Comparison of ENCODE assay signal across 26 mouse cellular contexts in genomic region chr16:4676836-4677235, GRCm38 (mm10). TPM values are rescaled to one million over a fixed set of nuclear protein-coding genes. Genes with fewer than 3 reads are reported as not detected.
DNase-seq lines count a peak whose midpoint lies in the region; ATAC-seq and TF ChIP-seq lines count a peak whose summit lies in the region.
"Had no signal": no experiment of that assay in that cellular context is flagged by ENCODE, and none has a peak within 500 bp of the region (broad histone marks: within the 10 kb centered on the region; RNA-seq: fewer than 3 reads in every experiment).

No protein-coding gene starts in this region.

- 89% methylated on average over 5 of the region's 5 CpGs for WGBS in kidney, postnatal 0 days
- WGBS in kidney, embryonic 15.5 days, result 92% methylated on average over 5 of the region's 5 CpGs

- no peak for DNase-seq in kidney, postnatal 0 days (ENCODE audit: low spot score)
- DNase-seq in CD4-positive helper T cell, adult 2 months (ENCODE audit: low read depth, low spot score), result peak; percentile 53
- peak; percentile 16 for DNase-seq in T-cell, adult 2 months (ENCODE audit: low spot score)
- DNase-seq in naive thymus-derived CD4-positive, alpha-beta T cell, adult 2 months (ENCODE audit: low read depth), result peak; percentile 46
- no peak for DNase-seq in cerebellum, postnatal 36 days
- DNase-seq: adrenal gland, adult 2 months; adrenal gland, postnatal 10 days; adrenal gland, postnatal 36 days; cerebellum, adult 11-12 months; cerebellum, adult 2 months; cerebellum, adult 9-10 months; cerebellum, postnatal 10 days; cerebellum, postnatal 25 days; embryo, embryonic 11 days had no signal

- no peak overlapping the region for H3K27ac ChIP-seq in kidney, postnatal 0 days
- H3K27ac ChIP-seq in kidney, embryonic 15.5 days, result no peak overlapping the region
- H3K27ac ChIP-seq: embryonic facial prominence, embryonic 13.5 days; embryonic facial prominence, embryonic 15.5 days; forebrain, embryonic 10.5 days; forebrain, embryonic 12.5 days had no signal

- H3K27me3 ChIP-seq in kidney, postnatal 0 days (ENCODE audit: insufficient read depth, low read length), result no peaks in the 10 kb centered on the region
- H3K27me3 ChIP-seq in kidney, embryonic 15.5 days, result no peaks in the 10 kb centered on the region
- H3K27me3 ChIP-seq: CH12.LX; embryonic facial prominence, embryonic 13.5 days; embryonic facial prominence, embryonic 15.5 days; forebrain, embryonic 12.5 days; Patski had no signal

- no peak overlapping the region for H3K4me2 ChIP-seq in kidney, postnatal 0 days (ENCODE audit: low read length)
- H3K4me2 ChIP-seq in kidney, embryonic 15.5 days, result no peak overlapping the region
- H3K4me2 ChIP-seq: embryonic facial prominence, embryonic 13.5 days; embryonic facial prominence, embryonic 15.5 days; forebrain, embryonic 12.5 days had no signal

- no peak for ATAC-seq in kidney, postnatal 0 days (replicated peaks; ENCODE audit: low FRiP score, low read depth)
- ATAC-seq in kidney, embryonic 15.5 days (replicated peaks; ENCODE audit: low FRiP score), result no peak
- no peak for ATAC-seq in granulocyte monocyte progenitor cell, adult 5-6 weeks (replicated peaks; ENCODE audit: poor library complexity, severe bottlenecking)
- ATAC-seq: forebrain, embryonic 14.5 days; forebrain, embryonic 16.5 days; Patski had no signal

- no peak overlapping the region for H3K4me3 ChIP-seq in kidney, postnatal 0 days (replicated peaks; ENCODE audit: low read depth, low read length)
- H3K4me3 ChIP-seq in kidney, embryonic 15.5 days (replicated peaks), result no peak overlapping the region
- H3K4me3 ChIP-seq: embryonic facial prominence, embryonic 13.5 days; embryonic facial prominence, embryonic 15.5 days; erythroblast, embryonic 14.5 days; forebrain, embryonic 10.5 days; forebrain, embryonic 12.5 days had no signal

- no peaks in the 10 kb centered on the region for H3K9me3 ChIP-seq in kidney, postnatal 0 days (replicated peaks; ENCODE audit: low read length)
- no peaks in the 10 kb centered on the region for H3K9me3 ChIP-seq in kidney, embryonic 15.5 days (replicated peaks)
- H3K9me3 ChIP-seq: embryonic facial prominence, embryonic 13.5 days; embryonic facial prominence, embryonic 15.5 days; forebrain, embryonic 10.5 days; forebrain, embryonic 12.5 days; G1E had no signal

- H3K4me1 ChIP-seq in kidney, postnatal 0 days (replicated peaks; ENCODE audit: insufficient read depth, low read length), result peaks cover 8% of the 10 kb centered on the region; the same call in 1 of the 2 replicates
- H3K4me1 ChIP-seq in kidney, embryonic 15.5 days, result peaks cover 15% of the 10 kb centered on the region

- H3K9ac ChIP-seq in kidney, postnatal 0 days (ENCODE audit: low read depth, low read length), result 0 out of 2 replicates have a peak overlapping the region, but pooled peaks have one; percentile 13
- H3K9ac ChIP-seq in kidney, embryonic 15.5 days, result no peak overlapping the region
- H3K9ac ChIP-seq: embryonic facial prominence, embryonic 13.5 days; embryonic facial prominence, embryonic 15.5 days; forebrain, embryonic 12.5 days had no signal

- peaks cover 29% of the 10 kb centered on the region for H3K36me3 ChIP-seq in kidney, postnatal 0 days (ENCODE audit: insufficient read depth, low read length)
- peaks cover 42% of the 10 kb centered on the region for H3K36me3 ChIP-seq in kidney, embryonic 15.5 days

- TF ChIP-seq CTCF in kidney, postnatal 0 days (IDR thresholded peaks at IDR 0.05; ENCODE audit: low read depth), result no peak

RNA-seq across cellular contexts. Expression of gene Coro7, which starts 2.7 kb away (rescaled TPM):
- 13.1 and 16.8 TPM in 2 replicates for polyA plus RNA-seq in kidney, postnatal 0 days (2015; fragmentation: Nextera tagmentation; extraction: Ambion mirVana)
- 19.8 and 22.0 TPM in 2 replicates for polyA plus RNA-seq in kidney, embryonic 15.5 days (2015; fragmentation: Nextera tagmentation; extraction: Ambion mirVana)
- total RNA-seq in granulocyte monocyte progenitor cell, adult 5-6 weeks (2014; fragmentation: Nextera tagmentation), result 115 and 187 TPM in 2 replicates
- total RNA-seq in granulocyte monocyte progenitor cell, adult 5-6 weeks (2017), result 39.8 and 58.1 TPM in 2 replicates

RNA-seq across cellular contexts. Expression of gene Dnaja3, which starts 37.0 kb away (rescaled TPM):
- polyA plus RNA-seq in kidney, postnatal 0 days (2015; fragmentation: Nextera tagmentation; extraction: Ambion mirVana), result 87.8 and 89.3 TPM in 2 replicates
- 77.7 and 81.4 TPM in 2 replicates for polyA plus RNA-seq in kidney, embryonic 15.5 days (2015; fragmentation: Nextera tagmentation; extraction: Ambion mirVana)
- total RNA-seq in granulocyte monocyte progenitor cell, adult 5-6 weeks (2014; fragmentation: Nextera tagmentation), result 41.9 and 45.8 TPM in 2 replicates
- total RNA-seq in granulocyte monocyte progenitor cell, adult 5-6 weeks (2017), result 60.9 and 66.4 TPM in 2 replicates

RNA-seq across cellular contexts. Expression of gene Vasn, which starts 37.1 kb away (rescaled TPM):
- 20.4 and 21.1 TPM in 2 replicates for polyA plus RNA-seq in kidney, postnatal 0 days (2015; fragmentation: Nextera tagmentation; extraction: Ambion mirVana)
- polyA plus RNA-seq in kidney, embryonic 15.5 days (2015; fragmentation: Nextera tagmentation; extraction: Ambion mirVana), result 22.7 and 23.5 TPM in 2 replicates
- total RNA-seq in granulocyte monocyte progenitor cell, adult 5-6 weeks (2014; fragmentation: Nextera tagmentation), result not detected in 2 replicates
- total RNA-seq in granulocyte monocyte progenitor cell, adult 5-6 weeks (2017), result 0.67 TPM in 1 of 2 replicates, not detected in the other

RNA-seq across cellular contexts. Expression of gene Nmral1, which starts 42.3 kb away (rescaled TPM):
- polyA plus RNA-seq in kidney, postnatal 0 days (2015; fragmentation: Nextera tagmentation; extraction: Ambion mirVana), result 47.9 and 56.2 TPM in 2 replicates
- 98.2 and 99.8 TPM in 2 replicates for polyA plus RNA-seq in kidney, embryonic 15.5 days (2015; fragmentation: Nextera tagmentation; extraction: Ambion mirVana)
- total RNA-seq in granulocyte monocyte progenitor cell, adult 5-6 weeks (2014; fragmentation: Nextera tagmentation), result 50.8 and 61.6 TPM in 2 replicates
- total RNA-seq in granulocyte monocyte progenitor cell, adult 5-6 weeks (2017), result 75.7 and 82.9 TPM in 2 replicates

RNA-seq across cellular contexts. Expression of gene Hmox2, which starts 49.3 kb away (rescaled TPM):
- polyA plus RNA-seq in kidney, postnatal 0 days (2015; fragmentation: Nextera tagmentation; extraction: Ambion mirVana), result 102 and 107 TPM in 2 replicates
- polyA plus RNA-seq in kidney, embryonic 15.5 days (2015; fragmentation: Nextera tagmentation; extraction: Ambion mirVana), result 106 and 111 TPM in 2 replicates
- total RNA-seq in granulocyte monocyte progenitor cell, adult 5-6 weeks (2014; fragmentation: Nextera tagmentation), result 70.2 and 73.0 TPM in 2 replicates
- total RNA-seq in granulocyte monocyte progenitor cell, adult 5-6 weeks (2017), result 77.2 and 95.9 TPM in 2 replicates

Comparison
In these comparisons a context has a peak if more than half of its experiments do, and no peak if none do; other contexts are left out.
1. DNase-seq: peak in CD4-positive helper T cell, adult 2 months (single experiment), T-cell, adult 2 months (single experiment) and naive thymus-derived CD4-positive, alpha-beta T cell, adult 2 months (single experiment); none in kidney, postnatal 0 days (single experiment) and cerebellum, postnatal 36 days (0 of 2).